Mouse (Mus musculus) frontal cortex, adult 2 months (tissue): ENCODE results near the gene Rec8. TPM values are rescaled to one million over a fixed set of nuclear protein-coding genes. Genes with fewer than 3 reads are reported as not detected.

Experiments
- polyA plus RNA-seq: library from polyadenylated mRNA; depleted of rRNA; stranded (reverse); fragments of >200 nt; gene quantifications from 2 replicates; pipeline ENCODE4 v1.2.3, GENCODE M21; 2012; rRNA removed

The Rec8 gene
- polyA plus RNA-seq, 1 experiment, result 17.2 TPM

Other genes starting within 250 kb of the Rec8 start
- 17.1 and 17.6 TPM in 2 replicates for gene Dhrs4, start 139.3 kb upstream of the Rec8 start, polyA plus RNA-seq
- gene Carmil3, start 127.4 kb upstream of the Rec8 start, polyA plus RNA-seq, result 69.2 and 72.1 TPM in 2 replicates
- gene Cpne6, start 107.6 kb upstream of the Rec8 start, polyA plus RNA-seq, result 512 and 532 TPM in 2 replicates
- gene Nrl, start 93.1 kb upstream of the Rec8 start, polyA plus RNA-seq, result 0.69 and 0.82 TPM in 2 replicates
- 30.5 and 36.9 TPM in 2 replicates for gene Pck2, start 77.8 kb upstream of the Rec8 start, polyA plus RNA-seq
- gene Dcaf11, start 58.0 kb upstream of the Rec8 start, polyA plus RNA-seq, result 107 and 128 TPM in 2 replicates
- gene A730061H03Rik, start 57.6 kb upstream of the Rec8 start, polyA plus RNA-seq, result 1.3 and 1.7 TPM in 2 replicates
- gene Fitm1, start 42.4 kb upstream of the Rec8 start, polyA plus RNA-seq, result 0.11 TPM in 1 of 2 replicates, not detected in the other
- 62.6 and 82.8 TPM in 2 replicates for gene Psme1, start 39.9 kb upstream of the Rec8 start, polyA plus RNA-seq
- 56.3 and 58.2 TPM in 2 replicates for gene Emc9, start 32.7 kb upstream of the Rec8 start, polyA plus RNA-seq
- gene Psme2, start 26.9 kb upstream of the Rec8 start, polyA plus RNA-seq, result 43.2 and 46.9 TPM in 2 replicates
- gene Rnf31, start 26.3 kb upstream of the Rec8 start, polyA plus RNA-seq, result 24.2 TPM in 2 replicates
- 19.1 and 22.9 TPM in 2 replicates for gene Irf9, start 14.5 kb upstream of the Rec8 start, polyA plus RNA-seq
- gene Ipo4, start 17.9 kb downstream of the Rec8 start, polyA plus RNA-seq, result 139 and 152 TPM in 2 replicates
- 4.3 and 6.2 TPM in 2 replicates for gene Gm49378, start 19.9 kb downstream of the Rec8 start, polyA plus RNA-seq
- gene Tm9sf1, start 25.8 kb downstream of the Rec8 start, polyA plus RNA-seq, result 33.0 and 38.5 TPM in 2 replicates
- 0.78 and 1.2 TPM in 2 replicates for gene Tssk4, start 32.1 kb downstream of the Rec8 start, polyA plus RNA-seq
- gene Mdp1, start 42.5 kb downstream of the Rec8 start, polyA plus RNA-seq, result 46.0 and 46.7 TPM in 2 replicates
- 30.6 and 33.0 TPM in 2 replicates for gene Gmpr2, start 53.9 kb downstream of the Rec8 start, polyA plus RNA-seq
- 351 and 383 TPM in 2 replicates for gene Nedd8, start 54.1 kb downstream of the Rec8 start, polyA plus RNA-seq
- gene Tinf2, start 63.8 kb downstream of the Rec8 start, polyA plus RNA-seq, result 19.2 and 21.7 TPM in 2 replicates
- gene Tgm1, start 95.9 kb downstream of the Rec8 start, polyA plus RNA-seq, result 0.14 and 0.21 TPM in 2 replicates
- gene Rabggta, start 104.2 kb downstream of the Rec8 start, polyA plus RNA-seq, result 60.7 and 64.3 TPM in 2 replicates
- 111 and 119 TPM in 2 replicates for gene Dhrs1, start 127.7 kb downstream of the Rec8 start, polyA plus RNA-seq
- 8.9 and 9.0 TPM in 2 replicates for gene Nop9, start 127.7 kb downstream of the Rec8 start, polyA plus RNA-seq
- gene Cideb, start 140.4 kb downstream of the Rec8 start, polyA plus RNA-seq, result 15.6 and 18.7 TPM in 2 replicates
- gene Ltb4r2, start 143.4 kb downstream of the Rec8 start, polyA plus RNA-seq, result 0.18 and 0.19 TPM in 2 replicates
- 0.11 and 0.14 TPM in 2 replicates for gene Ltb4r1, start 147.9 kb downstream of the Rec8 start, polyA plus RNA-seq
- gene Adcy4, start 166.1 kb downstream of the Rec8 start, polyA plus RNA-seq, result 4.0 and 4.3 TPM in 2 replicates
- gene Ripk3, start 170.8 kb downstream of the Rec8 start, polyA plus RNA-seq, result 0.67 and 0.68 TPM in 2 replicates
- 1.5 and 2.7 TPM in 2 replicates for gene Nfatc4, start 205.1 kb downstream of the Rec8 start, polyA plus RNA-seq
- gene Nynrin, start 236.0 kb downstream of the Rec8 start, polyA plus RNA-seq, result 3.8 and 4.3 TPM in 2 replicates